Mouse (Mus musculus): ENCODE results near the gene Phlpp1.

- TF ChIP-seq CTCF (IDR thresholded peaks at IDR 0.05; ENCODE audit: borderline replicate concordance, extremely low read depth, insufficient read depth, insufficient read length), result no peak
- TF ChIP-seq POLR2A (IDR thresholded peaks at IDR 0.05; ENCODE audit: borderline replicate concordance, extremely low read depth, insufficient read depth, insufficient read length, poor library complexity, severe bottlenecking), result no peak
These were observed 191.5 kb downstream of the Phlpp1 start for GRCm38 (mm10) chr1:106362841-106363604.

Measured in brain, embryonic 14.5 days (tissue).